Mouse (Mus musculus) embryonic fibroblast, embryonic 13.5 days (primary cell): Measurements from ENCODE around the gene Ext2. TPM values are rescaled to one million over a fixed set of nuclear protein-coding genes. Genes with fewer than 3 reads are reported as not detected.

Source experiments
- H3K27ac ChIP-seq: 2 replicates; pipeline ENCODE4 v1.5.1; 2012; ENCODE audit warnings: low read length, control low read depth, inconsistent platforms; ENCODE audit not compliant: insufficient read depth
- H3K4me1 ChIP-seq: 2 replicates; pipeline ENCODE4 v1.6.1; 2011; ENCODE audit warnings: low read length; ENCODE audit not compliant: control insufficient read depth, insufficient read depth
- H3K4me3 ChIP-seq: 2 replicates; pipeline ENCODE4 v1.5.1; 2011; ENCODE audit warnings: mild to moderate bottlenecking, control low read depth, low read length; ENCODE audit not compliant: insufficient read depth
- CTCF ChIP-seq: IDR thresholded peaks from 2 replicates; pipeline ENCODE4 v1.5.1; 2011; ENCODE audit warnings: mild to moderate bottlenecking, control low read depth, low read length, moderate library complexity, borderline replicate concordance; ENCODE audit not compliant: insufficient read depth
- POLR2A ChIP-seq: IDR thresholded peaks from 2 replicates; pipeline ENCODE4 v1.6.1; 2011; ENCODE audit warnings: low read depth, mild to moderate bottlenecking, control low read depth, low read length, moderate library complexity
- polyA plus RNA-seq: library from polyadenylated mRNA; stranded (reverse); fragments of >200 nt; gene quantifications from 2 replicates; pipeline ENCODE4 v1.2.4, GENCODE M21; 2011; ENCODE audit warnings: low read depth; ENCODE audit not compliant: missing spikeins, insufficient read length

Ext2 gene
- polyA plus RNA-seq, 1 experiment: 118 TPM

GRCm38 (mm10) chr2:93746162-93746561 lies 76.2 kb downstream of the Ext2 start:
- Histone ChIP-seq H3K4me3 (no peak overlapping the region), H3K27ac (no peak overlapping the region), H3K4me1 (no peaks in the 10 kb centered on the region)
- TF ChIP-seq CTCF: no peak
- TF ChIP-seq POLR2A: no peak

DNA sequence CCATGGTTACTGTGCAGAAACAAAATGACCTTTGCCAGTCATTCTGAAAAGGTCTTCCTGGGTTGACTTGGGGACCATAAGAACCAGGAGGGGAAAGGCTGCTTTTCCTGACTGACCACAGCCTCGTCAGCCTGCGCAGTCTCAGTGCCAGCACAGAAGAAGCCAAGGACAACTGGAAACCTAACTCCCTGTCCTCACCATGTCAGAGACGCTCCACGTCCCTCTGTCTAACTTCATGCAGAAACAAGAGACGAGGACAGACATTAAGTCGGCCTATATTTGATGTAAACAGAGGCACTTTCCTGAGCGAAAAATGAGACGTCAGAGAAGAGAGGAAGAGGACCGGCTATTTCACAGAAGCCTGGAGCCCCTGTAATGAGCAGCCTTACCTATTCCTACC lies 76.6 kb downstream of the Ext2 start:
- Histone ChIP-seq H3K27ac (no peak overlapping the region), H3K4me3 (no peak overlapping the region), H3K4me1 (no peaks in the 10 kb centered on the region)
- TF ChIP-seq POLR2A: no peak
- TF ChIP-seq CTCF: no peak

GRCm38 (mm10) chr2:93744346-93745229 lies 77.8 kb downstream of the Ext2 start:
- H3K4me1 ChIP-seq: no peaks in the 10 kb centered on the region
- no peak overlapping the region for H3K4me3 ChIP-seq
- H3K27ac ChIP-seq: no peak overlapping the region
- no peak for TF ChIP-seq CTCF
- no peak for TF ChIP-seq POLR2A

- TF ChIP-seq POLR2A (no peak), CTCF (no peak)
- Histone ChIP-seq H3K27ac (no peak overlapping the region), H3K4me3 (no peak overlapping the region), H3K4me1 (no peaks in the 10 kb centered on the region)
These were observed 80.7 kb downstream of the Ext2 start for GRCm38 (mm10) chr2:93741700-93742099.

DNA sequence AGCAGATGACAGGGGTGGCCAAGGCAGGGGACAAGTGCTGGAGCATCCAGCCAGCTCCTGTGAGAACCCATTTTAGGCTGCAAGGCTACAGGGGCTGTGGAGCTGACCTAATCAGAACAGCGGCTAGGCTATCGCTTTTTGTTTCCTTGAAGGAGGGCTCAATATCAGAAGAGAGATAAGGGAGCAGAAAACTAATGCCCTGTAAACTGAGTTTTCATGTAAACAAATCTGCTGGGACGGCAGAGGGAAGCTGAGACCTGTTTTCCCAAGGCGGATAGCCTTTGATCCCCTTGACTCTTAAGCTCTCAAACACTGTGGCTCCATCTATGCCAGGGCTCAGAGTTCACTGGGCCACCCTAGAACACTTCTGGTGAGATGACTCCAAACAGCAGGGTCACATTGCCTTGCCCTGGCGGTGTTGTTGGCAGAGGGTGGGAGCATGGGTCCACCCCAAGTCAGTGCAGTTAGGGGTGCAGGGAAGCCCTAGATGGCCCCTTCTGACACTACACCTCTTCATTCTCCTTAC lies 83.3 kb downstream of the Ext2 start:
- H3K4me1 ChIP-seq: no peaks in the 10 kb centered on the region
- H3K27ac ChIP-seq: no peak overlapping the region
- TF ChIP-seq CTCF: no peak
- H3K4me3 ChIP-seq: no peak overlapping the region

DNA sequence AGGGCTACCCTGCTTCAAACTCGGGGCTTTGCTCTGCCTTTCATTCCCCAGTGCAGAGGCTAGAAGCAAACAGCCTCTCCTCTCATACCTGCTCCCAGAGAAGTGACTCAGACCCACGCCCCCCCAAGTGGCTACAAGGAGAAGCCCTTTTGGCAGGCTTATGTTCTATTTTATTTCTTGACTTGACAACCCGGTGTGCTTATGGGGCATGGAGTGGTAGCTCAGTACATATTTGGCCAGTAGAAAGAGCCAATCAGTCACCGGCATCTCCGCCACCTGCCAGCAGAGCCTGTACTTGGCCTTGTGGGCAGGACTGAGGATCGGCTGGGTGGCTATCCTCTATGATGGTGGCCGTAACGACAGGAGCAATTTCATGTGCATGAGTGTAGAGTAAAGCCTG lies 85.2 kb downstream of the Ext2 start:
- no peak overlapping the region for H3K4me3 ChIP-seq
- H3K27ac ChIP-seq: no peak overlapping the region
- no peak for TF ChIP-seq CTCF
- TF ChIP-seq POLR2A: no peak
- H3K4me1 ChIP-seq: no peaks in the 10 kb centered on the region; the same call in 1 of the 2 replicates

GRCm38 (mm10) chr2:93732658-93733057 lies 89.7 kb downstream of the Ext2 start:
- Histone ChIP-seq H3K27ac (no peak overlapping the region), H3K4me3 (no peak overlapping the region), H3K4me1 (no peaks in the 10 kb centered on the region; the same call in 1 of the 2 replicates)
- no peak for TF ChIP-seq POLR2A
- TF ChIP-seq CTCF: no peak

- Histone ChIP-seq H3K27ac (no peak overlapping the region), H3K4me3 (no peak overlapping the region), H3K4me1 (no peaks in the 10 kb centered on the region; the same call in 1 of the 2 replicates)
- TF ChIP-seq POLR2A: no peak
- no peak for TF ChIP-seq CTCF
These were observed 92.8 kb downstream of the Ext2 start for GRCm38 (mm10) chr2:93729585-93729984.

GRCm38 (mm10) chr2:93723138-93723744 lies 99.1 kb downstream of the Ext2 start:
- Histone ChIP-seq H3K4me3 (no peak overlapping the region), H3K4me1 (no peaks in the 10 kb centered on the region), H3K27ac (no peak overlapping the region)
- TF ChIP-seq POLR2A (no peak), CTCF (no peak)

GRCm38 (mm10) chr2:93720956-93721355 lies 101.4 kb downstream of the Ext2 start:
- TF ChIP-seq POLR2A (no peak), CTCF (no peak)
- Histone ChIP-seq H3K27ac (no peak overlapping the region), H3K4me3 (no peak overlapping the region), H3K4me1 (no peaks in the 10 kb centered on the region)
